Mouse (Mus musculus): ENCODE data around the gene Cbwd1. TPM values are rescaled to one million over a fixed set of nuclear protein-coding genes. Genes with fewer than 3 reads are reported as not detected.

Gene Cbwd1
- polyA plus RNA-seq, 1 experiment from 2014 or later: 16.4 TPM

GRCm38 (mm10) chr19:24996815-24997704 is 35.6 kb upstream of the Cbwd1 start:
- 62% methylated on average over 12 of the region's 12 CpGs for WGBS
- H3K27me3 ChIP-seq (replicated peaks; ENCODE audit: control insufficient read depth, insufficient read depth, low read length): peaks cover 12% of the 10 kb centered on the region; the same call in 1 of the 2 replicates
- H3K4me1 ChIP-seq (ENCODE audit: control insufficient read depth, insufficient read depth, low read length): peaks cover 4% of the 10 kb centered on the region; the same call in 1 of the 2 replicates

GRCm38 (mm10) chr19:24994900-24995299 is 33.5 kb upstream of the Cbwd1 start:
- H3K36me3 ChIP-seq (ENCODE audit: control insufficient read depth, insufficient read depth, low read length): no peaks in the 10 kb centered on the region
- no peak overlapping the region for H3K9ac ChIP-seq (ENCODE audit: low read depth, low read length)
- no peak for ATAC-seq
- no peak overlapping the region for H3K27ac ChIP-seq (ENCODE audit: low read length)
- H3K4me2 ChIP-seq (ENCODE audit: low read depth, low read length): no peak overlapping the region
- WGBS: 36% methylated on average over 8 of the region's 8 CpGs
- H3K9me3 ChIP-seq (ENCODE audit: control insufficient read depth, low read length): no peaks in the 10 kb centered on the region
- H3K4me3 ChIP-seq (ENCODE audit: low read length): no peak overlapping the region
- H3K27me3 ChIP-seq (replicated peaks; ENCODE audit: control insufficient read depth, insufficient read depth, low read length): peaks cover 7% of the 10 kb centered on the region; the same call in 1 of the 2 replicates
- no peaks in the 10 kb centered on the region for H3K4me1 ChIP-seq (ENCODE audit: control insufficient read depth, insufficient read depth, low read length)

More at GRCm38 (mm10) chr19:24996815-24997704, 35.6 kb upstream of the Cbwd1 start:
- H3K9me3 ChIP-seq (ENCODE audit: control insufficient read depth, low read length): no peaks in the 10 kb centered on the region
- H3K4me2 ChIP-seq (ENCODE audit: low read depth, low read length): no peak overlapping the region
- H3K9ac ChIP-seq (ENCODE audit: low read depth, low read length): no peak overlapping the region
- no peak overlapping the region for H3K4me3 ChIP-seq (ENCODE audit: low read length)
- no peak overlapping the region for H3K27ac ChIP-seq (ENCODE audit: low read length)
- ATAC-seq: no peak
- H3K36me3 ChIP-seq (ENCODE audit: control insufficient read depth, insufficient read depth, low read length): no peaks in the 10 kb centered on the region

- Histone ChIP-seq H3K9me3 (ENCODE audit: control insufficient read depth, low read length) (no peaks in the 10 kb centered on the region), H3K4me3 (ENCODE audit: low read length) (no peak overlapping the region), H3K9ac (ENCODE audit: low read depth, low read length) (no peak overlapping the region), H3K36me3 (ENCODE audit: control insufficient read depth, insufficient read depth, low read length) (no peaks in the 10 kb centered on the region), H3K27ac (ENCODE audit: low read length) (no peak overlapping the region), H3K4me2 (ENCODE audit: low read depth, low read length) (no peak overlapping the region), H3K27me3 (replicated peaks; ENCODE audit: control insufficient read depth, insufficient read depth, low read length) (no peaks in the 10 kb centered on the region), H3K4me1 (ENCODE audit: control insufficient read depth, insufficient read depth, low read length) (no peaks in the 10 kb centered on the region)
- WGBS: 65% methylated on average over 6 of the region's 6 CpGs
- ATAC-seq: no peak
These were observed 32.1 kb upstream of the Cbwd1 start for GRCm38 (mm10) chr19:24993526-24993925.

- H3K27me3 ChIP-seq (replicated peaks; ENCODE audit: control insufficient read depth, insufficient read depth, low read length): no peaks in the 10 kb centered on the region
- no peaks in the 10 kb centered on the region for H3K9me3 ChIP-seq (ENCODE audit: control insufficient read depth, low read length)
- 66% methylated on average over 7 of the region's 7 CpGs for WGBS
- no peaks in the 10 kb centered on the region for H3K36me3 ChIP-seq (ENCODE audit: control insufficient read depth, insufficient read depth, low read length)
- no peak overlapping the region for H3K4me2 ChIP-seq (ENCODE audit: low read depth, low read length)
- H3K9ac ChIP-seq (ENCODE audit: low read depth, low read length): no peak overlapping the region
- no peaks in the 10 kb centered on the region for H3K4me1 ChIP-seq (ENCODE audit: control insufficient read depth, insufficient read depth, low read length)
- no peak for ATAC-seq
- H3K27ac ChIP-seq (ENCODE audit: low read length): no peak overlapping the region
- no peak overlapping the region for H3K4me3 ChIP-seq (ENCODE audit: low read length)
These were observed 28.9 kb upstream of the Cbwd1 start for GRCm38 (mm10) chr19:24990138-24990822.

- no peaks in the 10 kb centered on the region for H3K27me3 ChIP-seq (replicated peaks; ENCODE audit: control insufficient read depth, insufficient read depth, low read length)
- H3K4me1 ChIP-seq (ENCODE audit: control insufficient read depth, insufficient read depth, low read length): no peaks in the 10 kb centered on the region
- no peak for ATAC-seq
- H3K4me2 ChIP-seq (ENCODE audit: low read depth, low read length): no peak overlapping the region
- H3K9ac ChIP-seq (ENCODE audit: low read depth, low read length): no peak overlapping the region
- WGBS: 79% methylated on average over 5 of the region's 5 CpGs
- H3K9me3 ChIP-seq (ENCODE audit: control insufficient read depth, low read length): no peaks in the 10 kb centered on the region
- no peak overlapping the region for H3K27ac ChIP-seq (ENCODE audit: low read length)
- no peak overlapping the region for H3K4me3 ChIP-seq (ENCODE audit: low read length)
- H3K36me3 ChIP-seq (ENCODE audit: control insufficient read depth, insufficient read depth, low read length): no peaks in the 10 kb centered on the region
These were observed 27.4 kb upstream of the Cbwd1 start for GRCm38 (mm10) chr19:24988831-24989230.

- no peaks in the 10 kb centered on the region for H3K27me3 ChIP-seq (replicated peaks; ENCODE audit: control insufficient read depth, insufficient read depth, low read length)
- H3K4me1 ChIP-seq (ENCODE audit: control insufficient read depth, insufficient read depth, low read length): no peaks in the 10 kb centered on the region
- no peak overlapping the region for H3K27ac ChIP-seq (ENCODE audit: low read length)
- H3K36me3 ChIP-seq (ENCODE audit: control insufficient read depth, insufficient read depth, low read length): no peaks in the 10 kb centered on the region
- H3K9ac ChIP-seq (ENCODE audit: low read depth, low read length): no peak overlapping the region
- no peak for ATAC-seq
- no peak overlapping the region for H3K4me3 ChIP-seq (ENCODE audit: low read length)
- WGBS: 65% methylated on average over 4 of the region's 4 CpGs
- no peaks in the 10 kb centered on the region for H3K9me3 ChIP-seq (ENCODE audit: control insufficient read depth, low read length)
- no peak overlapping the region for H3K4me2 ChIP-seq (ENCODE audit: low read depth, low read length)
These were observed 25.9 kb upstream of the Cbwd1 start for GRCm38 (mm10) chr19:24987355-24987754.

- H3K27me3 ChIP-seq (replicated peaks; ENCODE audit: control insufficient read depth, insufficient read depth, low read length): no peaks in the 10 kb centered on the region
- H3K9me3 ChIP-seq (ENCODE audit: control insufficient read depth, low read length): no peaks in the 10 kb centered on the region
- H3K27ac ChIP-seq (ENCODE audit: low read length): no peak overlapping the region
- ATAC-seq: no peak
- H3K9ac ChIP-seq (ENCODE audit: low read depth, low read length): no peak overlapping the region
- H3K4me2 ChIP-seq (ENCODE audit: low read depth, low read length): no peak overlapping the region
- 91% methylated on average over 2 of the region's 2 CpGs for WGBS
- no peaks in the 10 kb centered on the region for H3K36me3 ChIP-seq (ENCODE audit: control insufficient read depth, insufficient read depth, low read length)
- H3K4me3 ChIP-seq (ENCODE audit: low read length): no peak overlapping the region
- peaks cover 3% of the 10 kb centered on the region; the same call in 1 of the 2 replicates for H3K4me1 ChIP-seq (ENCODE audit: control insufficient read depth, insufficient read depth, low read length)
These were observed 23.6 kb upstream of the Cbwd1 start for GRCm38 (mm10) chr19:24985045-24985444.

GRCm38 (mm10) chr19:24983857-24984498 is 22.6 kb upstream of the Cbwd1 start:
- Histone ChIP-seq H3K27me3 (replicated peaks; ENCODE audit: control insufficient read depth, insufficient read depth, low read length) (no peaks in the 10 kb centered on the region), H3K4me1 (ENCODE audit: control insufficient read depth, insufficient read depth, low read length) (peaks cover 3% of the 10 kb centered on the region; the same call in 1 of the 2 replicates), H3K4me2 (ENCODE audit: low read depth, low read length) (no peak overlapping the region), H3K9ac (ENCODE audit: low read depth, low read length) (no peak overlapping the region), H3K9me3 (ENCODE audit: control insufficient read depth, low read length) (no peaks in the 10 kb centered on the region), H3K27ac (ENCODE audit: low read length) (no peak overlapping the region), H3K36me3 (ENCODE audit: control insufficient read depth, insufficient read depth, low read length) (no peaks in the 10 kb centered on the region), H3K4me3 (ENCODE audit: low read length) (no peak overlapping the region)
- ATAC-seq: no peak
- 70% methylated on average over 7 of the region's 7 CpGs for WGBS

GRCm38 (mm10) chr19:24983050-24983449 is 21.6 kb upstream of the Cbwd1 start:
- H3K4me3 ChIP-seq (ENCODE audit: low read length): no peak overlapping the region
- WGBS: 78% methylated on average over 4 of the region's 4 CpGs
- H3K27ac ChIP-seq (ENCODE audit: low read length): no peak overlapping the region
- H3K9ac ChIP-seq (ENCODE audit: low read depth, low read length): no peak overlapping the region
- no peaks in the 10 kb centered on the region for H3K27me3 ChIP-seq (replicated peaks; ENCODE audit: control insufficient read depth, insufficient read depth, low read length)
- H3K4me2 ChIP-seq (ENCODE audit: low read depth, low read length): no peak overlapping the region
- no peak for ATAC-seq
- H3K9me3 ChIP-seq (ENCODE audit: control insufficient read depth, low read length): no peaks in the 10 kb centered on the region
- H3K36me3 ChIP-seq (ENCODE audit: control insufficient read depth, insufficient read depth, low read length): no peaks in the 10 kb centered on the region
- H3K4me1 ChIP-seq (ENCODE audit: control insufficient read depth, insufficient read depth, low read length): peaks cover 3% of the 10 kb centered on the region; the same call in 1 of the 2 replicates
